Mouse (Mus musculus) liver, adult 2 months (tissue): Measurements from ENCODE around the gene Dolpp1.

Source experiments
- CTCF ChIP-seq: fragments of 200-500 bp; IDR thresholded peaks from 2 replicates; pipeline ENCODE4 v1.5.1; 2011; ENCODE audit warnings: low read depth, low read length, control low read depth
- POLR2A ChIP-seq: fragments of 200-500 bp; IDR thresholded peaks from 2 replicates; pipeline ENCODE4 v1.6.1; 2011; ENCODE audit warnings: low read length, control low read depth; ENCODE audit not compliant: insufficient read depth; ENCODE audit errors: extremely low read depth

DNA sequence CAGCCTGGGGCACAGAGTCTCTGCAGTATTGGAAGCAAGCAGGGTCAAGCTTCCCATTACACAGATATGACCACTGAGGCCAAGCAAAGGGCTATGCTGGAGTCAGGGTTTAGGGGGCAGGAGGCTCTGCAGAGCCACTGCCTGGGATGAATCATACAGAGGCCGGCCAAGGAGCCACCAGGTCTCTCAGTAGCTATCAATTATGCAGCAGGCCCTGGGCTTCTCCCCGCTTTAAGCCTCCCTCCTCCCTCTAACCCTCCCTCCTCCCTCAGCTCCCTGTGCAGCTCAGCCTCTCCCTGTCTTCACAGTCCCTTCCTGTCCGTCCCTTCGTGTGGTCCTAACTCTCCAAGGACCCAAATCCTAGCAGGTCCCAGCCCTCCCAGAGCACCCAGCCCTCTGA is 35.8 kb upstream of the Dolpp1 start:
- TF ChIP-seq CTCF (no peak), POLR2A (no peak)
